Mouse (Mus musculus) mouse trophoblast stem cell (cell line): ENCODE results near the gene Pfas.
"Not testable (repeated sequence)": the region's sequence is repeated elsewhere in the genome, so short reads cannot be mapped to it uniquely, and the experiment has no call there.

Experiments
- in situ Hi-C, 2 experiments: fragments of 300-500 bp; cut with MseI, MboI; formaldehyde crosslinking; loops; 2 replicates in 1 of 2; 3 replicates in 1 of 2; pipeline ENCODE4 v1.15.1; 2025

Gene Pfas

DNA sequence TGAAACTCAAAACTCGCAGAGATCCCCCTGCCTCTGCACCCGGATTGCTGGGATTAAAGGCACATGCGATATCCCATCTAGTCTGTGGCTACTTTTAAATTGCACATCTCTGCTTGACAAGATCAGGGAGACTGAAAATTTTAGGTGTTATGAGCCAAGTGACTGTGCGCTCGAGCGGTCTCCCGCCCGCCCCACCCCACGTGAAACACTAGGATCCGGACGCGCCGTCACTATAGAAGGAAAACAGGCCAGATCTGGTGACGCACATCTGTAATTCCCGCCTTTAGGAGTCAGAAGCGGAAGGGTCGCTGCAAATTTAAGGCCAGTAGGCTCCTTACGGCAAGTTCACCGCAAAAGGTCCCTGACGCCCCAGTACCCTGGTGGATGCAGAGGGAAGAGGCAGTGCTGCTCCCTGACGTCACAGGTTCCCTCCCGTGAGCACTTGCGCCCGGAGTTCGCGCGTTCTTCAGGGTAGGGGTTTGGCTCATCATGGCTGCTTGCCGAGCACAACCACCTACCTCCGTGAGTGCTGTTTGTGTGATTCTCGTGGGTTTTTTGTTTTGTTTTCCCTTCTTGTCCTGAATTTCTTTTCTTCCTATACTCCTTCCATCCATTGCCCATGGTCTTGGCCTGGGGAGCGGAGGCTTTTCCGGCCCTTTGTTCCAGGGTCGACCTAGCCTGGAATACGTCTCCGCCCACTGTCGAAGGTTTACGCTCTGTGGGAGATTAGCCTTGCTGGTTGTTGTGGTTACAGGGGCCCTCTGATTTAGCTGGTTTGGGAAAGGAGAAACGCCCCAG lies 7.6 kb upstream of the Pfas start, which contains the start of gene Ctc1:
Gene Ctc1 (plus strand): TSS at position 268 of the 798 bp plus-strand sequence.
- in situ Hi-C loops = no loop called here

DNA sequence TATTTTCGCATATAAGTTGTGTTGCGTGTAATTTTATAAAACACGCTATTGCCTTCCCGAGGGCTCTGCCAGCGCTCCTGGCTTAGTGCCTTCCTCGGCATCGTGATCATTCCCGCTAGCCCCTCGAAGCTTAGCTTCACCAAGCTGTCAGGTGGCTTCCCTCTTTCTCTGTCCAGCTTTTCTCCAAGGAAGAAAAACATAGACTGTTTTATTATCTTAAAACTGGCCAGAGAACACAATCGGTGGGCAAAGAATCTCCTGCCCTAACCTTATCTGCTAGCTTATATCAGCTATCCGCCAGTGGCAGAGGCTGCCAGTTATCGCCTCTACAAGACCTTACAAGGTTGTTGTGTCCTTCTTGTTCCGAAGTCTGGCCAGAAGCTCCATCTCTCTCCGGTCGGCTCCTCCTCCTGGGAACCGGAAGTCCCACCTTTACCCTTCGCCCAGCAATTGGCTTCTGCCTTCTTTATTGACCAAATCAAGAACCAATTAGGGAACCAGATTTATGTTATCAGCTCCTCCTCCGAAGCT lies 3.9 kb upstream of the Pfas start:
- in situ Hi-C loops = no loop called here

DNA sequence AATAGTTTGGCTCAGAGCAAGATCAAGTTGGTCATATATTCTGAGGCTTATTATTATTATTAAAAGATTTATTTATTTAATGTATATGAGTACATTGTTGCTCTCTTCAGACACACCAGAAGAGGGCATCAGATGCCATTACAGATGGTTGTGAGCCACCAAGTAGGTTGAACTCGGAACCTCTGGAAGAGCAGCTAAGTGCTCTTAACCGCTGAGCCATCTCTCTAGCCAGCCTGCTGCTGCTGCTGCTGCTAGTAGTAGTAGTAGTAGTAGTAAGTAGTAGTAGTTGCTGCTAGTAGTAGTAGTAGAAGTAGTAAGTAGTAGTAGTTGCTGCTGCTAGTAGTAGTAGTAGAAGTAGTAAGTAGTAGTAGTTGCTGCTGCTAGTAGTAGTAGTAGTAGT lies 3.2 kb upstream of the Pfas start:
- in situ Hi-C loops = not testable (repeated sequence)

DNA sequence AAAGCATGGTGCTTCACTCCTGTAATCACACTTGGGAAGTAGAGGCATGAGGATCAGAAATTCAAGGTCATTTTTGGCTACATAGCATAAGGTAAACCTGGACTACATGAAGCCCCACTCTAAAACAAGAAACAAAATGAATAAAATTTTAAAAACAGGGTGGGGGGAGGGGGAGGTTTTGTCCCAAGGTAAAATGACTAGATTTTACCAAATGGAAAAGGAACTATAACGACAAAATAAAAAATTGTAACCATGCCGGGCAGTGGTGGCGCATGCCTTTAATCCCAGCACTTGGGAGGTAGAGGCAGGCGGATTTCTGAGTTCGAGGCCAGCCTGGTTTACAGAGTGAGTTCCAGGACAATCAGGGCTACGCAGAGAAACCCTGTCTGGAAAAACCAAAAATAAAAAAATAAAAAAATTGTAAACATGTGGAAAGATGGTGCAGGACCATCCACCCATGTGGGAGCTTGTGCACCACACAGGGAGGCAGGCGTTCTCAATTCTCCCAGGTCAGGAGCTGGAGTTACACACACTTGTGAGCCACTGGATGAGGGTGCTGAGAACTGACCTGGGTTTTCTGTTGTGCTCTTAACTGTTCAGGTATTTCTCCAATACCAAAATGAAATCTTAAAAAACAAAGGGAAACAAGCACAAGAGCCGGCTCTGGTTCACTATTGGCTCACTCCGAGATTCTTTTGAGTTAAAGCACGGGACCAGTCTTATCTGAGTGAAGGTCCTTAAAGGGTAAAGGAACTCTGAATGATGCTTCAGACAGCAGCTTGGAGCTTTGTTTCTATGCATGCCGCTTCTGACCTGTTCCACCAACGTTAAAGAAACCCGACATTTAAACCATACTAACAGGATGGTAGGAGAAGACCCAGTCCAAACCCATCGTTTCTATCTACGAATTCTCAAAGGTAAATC lies 2.4 kb upstream of the Pfas start:
- in situ Hi-C loops = no loop called here

DNA sequence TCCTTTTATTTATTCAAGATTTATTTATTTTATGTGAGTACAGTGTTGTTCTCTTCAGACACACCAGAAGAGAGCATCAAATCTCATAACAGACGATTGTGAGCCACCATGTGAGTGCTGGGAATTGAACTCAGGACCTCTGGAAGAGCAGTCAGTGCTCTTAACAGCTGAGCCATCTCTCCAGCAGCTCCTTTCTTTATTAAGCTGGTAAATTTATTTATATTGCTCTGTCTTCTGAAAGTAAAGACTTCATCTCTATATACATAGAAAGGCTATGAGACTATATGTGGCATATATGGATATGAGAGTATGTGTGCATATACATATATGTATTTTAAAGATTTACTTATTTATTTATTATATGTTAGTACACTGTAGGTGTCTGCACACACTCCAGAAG lies 1.2 kb upstream of the Pfas start:
- in situ Hi-C loops = no loop called here

DNA sequence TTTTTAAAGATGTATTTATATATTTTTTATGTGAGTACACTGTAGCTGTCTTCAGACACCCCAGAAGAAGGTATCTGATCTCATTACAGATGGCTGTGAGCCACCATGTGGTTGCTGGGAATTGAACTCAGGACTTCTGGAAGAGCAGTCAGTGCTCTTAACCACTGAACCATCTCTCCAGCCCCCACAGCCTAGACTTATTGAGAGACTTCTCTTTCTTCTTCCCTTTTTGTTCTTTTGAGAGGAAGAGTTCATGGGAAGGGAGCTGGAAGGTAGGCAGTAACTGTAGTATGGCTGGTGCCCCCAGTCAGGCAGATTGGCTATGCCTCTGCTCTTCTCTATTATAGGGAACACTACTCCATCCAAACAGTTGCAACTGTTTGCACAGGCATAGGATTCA lies 1.7 kb downstream of the Pfas start:
- in situ Hi-C loops = not testable (repeated sequence)

DNA sequence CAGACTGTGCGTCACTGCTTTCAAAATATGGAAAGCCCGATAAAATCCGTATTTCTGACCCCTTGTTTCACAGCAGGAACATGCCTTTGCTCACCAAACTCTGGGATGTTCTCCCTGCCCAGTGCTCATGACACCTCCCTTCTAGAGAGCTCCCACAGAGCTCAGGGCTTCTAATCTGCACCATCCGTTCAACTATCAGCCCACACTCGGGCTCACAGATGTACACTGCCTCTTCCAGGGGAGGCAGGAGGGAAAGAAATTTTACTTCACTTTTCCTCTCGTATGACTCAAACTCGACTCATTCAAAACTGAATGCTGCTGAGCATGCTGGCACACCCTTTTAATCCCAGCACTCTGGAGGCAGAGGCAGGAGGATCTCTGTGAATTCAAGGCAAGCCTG lies 3.1 kb downstream of the Pfas start:
- in situ Hi-C loops = no loop called here

DNA sequence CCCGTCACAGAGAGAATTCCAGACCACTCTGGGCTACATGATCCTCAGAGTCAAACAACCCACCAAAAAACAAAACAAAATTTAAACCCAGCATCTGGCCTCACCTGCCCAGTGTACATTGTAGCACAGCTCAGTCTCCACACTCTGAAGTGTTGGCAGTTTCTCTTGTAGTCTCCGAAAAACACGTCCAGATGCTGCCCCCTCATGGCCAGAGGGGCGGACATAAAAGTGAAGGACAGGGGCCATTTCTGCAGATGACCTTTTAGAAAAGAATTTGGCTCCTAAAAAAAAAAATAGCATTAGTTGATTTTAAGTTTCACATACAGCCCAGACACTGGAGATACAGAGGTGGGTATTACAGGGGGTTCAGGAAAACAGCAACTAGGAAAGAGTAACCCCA lies 4.7 kb downstream of the Pfas start:
- in situ Hi-C loops = no loop called here

DNA sequence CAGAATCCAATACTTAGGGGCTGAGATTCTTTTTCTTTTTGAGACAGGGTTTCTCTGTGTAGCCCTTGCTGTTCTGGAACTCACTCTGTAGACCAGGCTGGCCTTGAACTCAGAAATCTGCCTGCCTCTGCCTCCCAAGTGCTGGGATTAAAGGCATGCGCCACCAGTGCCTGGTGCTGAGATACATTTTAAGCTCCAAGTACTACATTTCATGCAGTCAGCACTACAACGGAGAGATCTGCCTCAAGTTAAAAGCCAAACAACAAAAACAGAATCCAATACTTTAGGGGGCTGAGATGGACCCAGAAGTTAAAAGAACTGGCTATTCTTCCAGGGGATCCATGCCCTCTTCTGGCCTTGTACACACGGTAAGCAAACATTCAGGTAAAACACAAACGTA lies 5.5 kb downstream of the Pfas start:
- in situ Hi-C loops = not testable (repeated sequence)

DNA sequence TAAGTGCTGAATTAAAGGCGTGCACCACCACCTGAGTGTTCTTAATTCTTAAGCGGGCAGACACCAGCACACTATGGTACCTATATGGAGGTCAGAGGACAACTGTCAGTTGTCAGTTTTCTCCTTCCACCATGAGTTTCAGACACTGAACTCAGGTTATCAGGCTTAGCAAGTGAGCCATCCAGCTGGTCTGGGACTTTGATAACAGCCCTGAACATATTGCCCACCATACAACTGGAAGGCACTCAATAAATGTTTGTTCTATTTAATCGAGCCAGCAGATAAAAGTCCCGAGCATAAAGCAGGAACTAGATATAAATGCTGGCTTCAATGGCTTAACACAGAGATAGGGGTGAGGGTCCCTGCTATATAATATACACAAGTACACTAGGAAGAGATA lies 11.2 kb downstream of the Pfas start:
- in situ Hi-C loops = no loop called here

DNA sequence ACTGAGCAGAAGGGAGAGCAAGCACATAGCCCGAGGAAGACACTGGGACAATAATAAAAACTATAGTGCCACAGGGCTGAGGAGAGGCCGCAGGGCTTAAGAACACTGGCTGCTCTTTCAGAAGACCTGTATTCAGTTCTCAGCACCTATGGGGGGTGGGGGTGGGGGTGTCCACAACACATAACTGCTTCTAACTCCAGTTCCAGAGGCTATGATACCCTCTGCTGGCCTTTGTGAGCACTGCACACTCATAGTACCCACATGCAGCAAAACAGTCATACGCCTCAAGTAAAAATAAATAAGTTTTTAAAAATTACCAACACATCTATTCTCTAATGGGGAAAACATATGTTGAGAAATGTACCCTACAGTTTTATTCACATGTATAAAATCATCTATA lies 13.9 kb downstream of the Pfas start:
- in situ Hi-C loops = no loop called here

DNA sequence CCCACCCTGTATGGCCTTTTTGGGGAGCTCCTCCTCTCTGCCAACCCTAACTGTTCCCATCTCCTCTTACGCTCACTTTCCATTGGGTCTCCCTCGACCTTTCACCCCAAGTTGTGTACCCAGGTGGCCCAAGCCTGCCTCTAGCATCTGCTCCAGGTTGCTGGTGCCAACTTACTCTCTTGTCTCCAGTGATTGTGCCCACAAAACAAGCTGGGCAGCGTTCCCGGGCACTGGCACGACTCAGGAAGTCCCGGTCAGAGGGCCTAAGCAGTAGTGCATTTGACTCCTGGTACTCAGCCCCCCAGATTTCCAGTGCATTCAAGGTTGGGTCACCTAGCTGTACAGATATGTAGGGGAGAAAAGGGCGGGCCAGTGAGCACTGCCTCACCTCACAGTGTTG lies 15.1 kb downstream of the Pfas start:
- in situ Hi-C loops = no loop called here

DNA sequence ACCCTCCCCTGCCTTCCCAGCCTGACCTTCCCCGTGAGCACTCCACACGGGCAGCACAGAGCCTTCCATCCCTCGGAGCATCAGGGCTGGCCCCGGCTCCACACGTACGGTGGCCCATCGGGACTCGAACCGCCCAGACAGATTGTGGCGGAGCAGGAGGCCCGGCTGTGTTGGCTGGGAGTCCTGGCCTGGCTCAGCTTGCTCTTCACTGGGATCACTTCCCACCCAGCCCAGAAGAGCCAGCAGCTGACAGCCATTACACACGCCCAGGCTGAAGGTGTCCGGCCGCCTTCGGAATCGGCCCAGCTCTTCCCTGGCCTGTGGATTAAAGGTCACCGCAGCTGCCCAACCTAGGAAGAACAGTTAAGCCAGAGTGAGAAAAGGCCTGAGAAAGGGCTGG lies 19.9 kb downstream of the Pfas start:
- in situ Hi-C loops = no loop called here

DNA sequence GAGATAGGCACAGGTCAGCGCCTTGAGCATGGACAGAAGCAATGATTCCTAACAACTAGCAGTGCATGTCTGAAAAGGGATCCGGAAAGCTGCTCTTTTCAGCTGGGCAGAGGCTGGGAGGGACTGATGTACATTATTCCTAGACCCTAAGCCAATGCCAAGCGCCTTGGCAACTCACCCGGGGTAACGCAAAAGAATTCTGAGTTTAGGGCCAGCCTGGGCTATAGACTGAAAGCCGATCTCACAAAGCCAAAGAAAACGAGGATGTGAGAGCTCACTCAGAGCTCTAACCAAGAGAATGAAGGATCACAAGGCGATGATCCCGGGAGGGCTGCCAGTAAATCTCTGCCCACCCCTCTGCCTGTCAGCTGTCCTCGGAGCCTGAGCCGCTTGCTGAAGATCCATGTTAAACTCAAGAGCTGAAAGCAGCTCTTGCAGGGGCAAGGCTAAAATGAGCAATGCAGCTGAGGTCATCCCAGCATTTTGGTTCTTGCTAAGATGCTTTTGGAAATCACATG lies 20.8 kb downstream of the Pfas start:
- in situ Hi-C loops = no loop called here

DNA sequence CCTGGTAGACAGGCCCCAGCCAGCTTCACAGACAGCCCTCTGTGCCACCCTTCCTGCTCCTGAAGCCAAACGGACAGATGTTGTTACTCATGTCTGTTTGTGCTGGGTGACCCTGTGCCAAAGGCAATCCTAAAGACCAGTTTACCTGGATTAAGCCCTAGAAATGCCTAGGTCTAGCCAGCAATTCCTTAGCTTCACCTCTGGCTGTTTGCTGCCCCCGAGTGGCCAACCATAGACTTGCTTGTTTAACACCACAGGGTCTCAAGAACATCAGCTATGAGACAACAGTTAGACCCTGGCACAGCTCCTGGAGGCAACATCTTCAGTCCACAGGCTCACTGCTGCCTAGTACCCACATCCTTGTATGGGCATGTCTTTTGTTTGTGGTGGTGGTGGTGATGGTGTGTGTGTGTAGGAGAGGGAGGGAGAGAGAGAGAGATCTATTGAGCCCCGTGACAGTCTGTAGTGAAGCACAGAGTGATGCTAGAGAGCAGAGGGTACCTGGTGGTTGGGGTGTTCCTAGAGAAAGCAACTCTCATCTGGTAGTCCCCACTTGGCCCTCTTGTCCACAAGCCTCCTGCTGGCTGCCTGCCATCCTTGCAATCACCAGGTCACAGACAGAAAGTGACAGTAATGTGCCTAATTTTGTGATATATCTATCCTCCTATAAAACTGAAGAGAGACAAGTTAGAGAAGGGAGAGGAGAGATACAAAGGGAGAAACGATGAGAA lies 25.5 kb downstream of the Pfas start:
- in situ Hi-C loops = loop anchor here (5.0 kb wide), 1 partner anchor 76 kb away; no protein-coding TSS in a partner anchor

DNA sequence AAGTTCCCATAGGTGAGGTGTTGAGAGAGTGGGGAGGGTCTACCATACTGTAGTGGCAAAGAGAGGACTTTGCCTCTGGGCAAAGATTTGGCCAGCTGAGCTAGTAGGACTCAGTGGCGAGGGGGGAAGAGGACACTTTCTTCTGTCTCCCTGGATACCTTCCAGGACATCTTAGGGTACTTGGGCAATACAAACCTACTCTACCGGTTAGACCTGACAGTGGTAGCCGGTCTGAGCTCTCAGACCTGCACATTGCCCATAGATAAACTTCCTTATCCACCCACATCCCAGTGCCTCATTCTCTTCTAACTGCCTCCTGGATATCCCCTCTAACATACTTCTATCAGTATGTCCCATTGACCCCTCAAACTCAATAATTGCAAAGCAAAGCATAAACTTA lies 27.3 kb downstream of the Pfas start:
- in situ Hi-C loops = loop anchor here (5.0 kb wide), 1 partner anchor 74 kb away; no protein-coding TSS in a partner anchor

DNA sequence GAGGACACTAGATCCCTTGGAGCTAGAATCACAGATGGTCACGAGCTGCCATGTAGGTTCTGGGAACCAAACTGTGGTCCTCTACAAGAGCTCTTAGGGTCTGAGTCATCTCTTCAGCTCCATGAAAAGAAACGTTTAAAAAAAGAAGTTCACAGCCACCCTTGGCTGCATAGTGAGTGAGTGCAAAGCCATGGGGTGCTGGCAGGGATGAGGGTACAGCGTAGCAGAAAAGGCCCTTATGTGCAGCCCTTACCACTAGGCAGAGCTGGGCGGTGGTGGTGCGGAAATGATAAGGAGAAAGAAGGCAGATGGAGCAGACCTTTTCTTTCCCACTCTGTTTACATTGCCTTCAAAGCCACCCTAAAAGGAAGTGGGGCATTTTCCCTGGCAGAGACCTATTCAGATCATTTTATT lies 28.9 kb downstream of the Pfas start:
- in situ Hi-C loops = no loop called here

DNA sequence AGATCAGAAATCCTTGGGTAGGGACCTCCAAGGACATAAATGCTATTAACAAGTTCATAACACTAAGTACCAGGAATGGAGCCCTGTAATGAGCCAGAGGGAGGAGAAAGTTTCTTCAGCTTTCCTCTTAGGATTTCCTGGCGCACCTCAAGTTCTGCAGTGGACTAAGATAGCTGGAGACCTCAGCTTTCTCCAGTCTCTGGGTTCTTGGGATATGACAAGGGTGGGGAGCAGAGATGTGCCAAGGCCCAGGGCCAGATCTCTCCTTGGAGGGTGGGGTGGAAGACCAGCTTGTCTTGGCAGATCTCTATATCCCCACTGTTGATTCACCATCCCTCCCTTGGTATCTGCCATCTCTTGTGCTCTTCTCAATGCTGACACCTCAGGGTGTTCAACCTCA lies 32.7 kb downstream of the Pfas start:
- in situ Hi-C loops = no loop called here

DNA sequence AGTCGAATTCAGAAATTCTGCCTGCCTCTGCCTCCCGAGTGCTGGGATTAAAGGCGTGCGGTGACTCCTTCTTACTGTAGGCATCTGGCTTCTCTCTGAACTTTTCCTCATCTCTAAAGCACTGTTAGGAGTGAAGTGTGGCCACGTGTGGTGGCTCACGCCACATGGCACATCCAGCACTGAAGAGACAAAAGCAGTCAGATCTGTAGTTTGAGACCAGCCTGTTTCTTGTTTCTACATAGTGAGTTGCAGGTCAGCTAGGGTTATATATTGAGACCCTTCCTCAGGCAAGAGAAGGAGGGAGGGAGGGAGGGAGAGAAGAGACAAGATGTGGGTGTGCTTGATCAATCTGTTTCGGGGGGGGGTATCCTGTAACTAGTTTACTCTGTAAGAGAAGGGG lies 33.2 kb downstream of the Pfas start, which contains the start of gene Rangrf:
Gene Rangrf (minus strand): TSS at position 101 of the 400 bp plus-strand sequence.
- in situ Hi-C loops = no loop called here

DNA sequence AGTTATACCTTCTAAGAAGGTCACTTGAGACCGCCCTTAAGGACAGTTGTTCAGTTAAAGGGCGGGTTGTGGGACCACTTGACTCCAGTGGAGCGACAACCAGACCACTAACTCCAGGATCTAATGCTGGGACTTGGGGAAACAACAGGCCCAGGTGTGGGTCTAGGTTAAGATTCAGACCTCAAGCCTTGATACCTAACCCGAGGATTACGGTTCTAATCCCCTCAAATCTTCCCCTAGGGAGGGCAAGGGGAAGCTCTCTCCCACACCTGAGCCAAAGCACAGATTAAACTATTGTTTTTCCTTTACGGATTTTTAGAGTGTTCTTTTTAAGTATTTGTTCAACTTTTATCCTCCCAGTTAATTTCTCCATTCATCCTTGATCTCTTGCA lies 34.2 kb downstream of the Pfas start:
- in situ Hi-C loops = no loop called here
